Mouse (Mus musculus) T-helper 1 cell (primary cell): ENCODE data around the gene Pigk.

ENCODE experiments used
- in situ Hi-C: fragments of 300-600 bp; cut with MboI, MseI; formaldehyde crosslinking; loops from one replicate; pipeline ENCODE4 v1.15.1; 2025; ENCODE audit warnings: high pct_unique_total_duplicates

The Pigk gene

GRCm38 (mm10) chr3:152713991-152714902 is at the start of gene Pigk:
Gene Pigk (plus strand): TSS chr3:152714100.
- in situ Hi-C loops, result loop anchor here (25.0 kb wide), 1 partner anchor 602 kb away; no protein-coding TSS in a partner anchor

- in situ Hi-C loops, result no loop called here
These were observed 46.9 kb upstream of the Pigk start for GRCm38 (mm10) chr3:152666991-152667355.

GRCm38 (mm10) chr3:152667356-152668211 is 46.3 kb upstream of the Pigk start:
- in situ Hi-C loops, result no loop called here

GRCm38 (mm10) chr3:152668239-152668638 is 45.7 kb upstream of the Pigk start, which contains the start of gene Ak5:
Gene Ak5 (minus strand): TSS chr3:152668360.
- in situ Hi-C loops, result no loop called here

- in situ Hi-C loops, result no loop called here
These were observed 45.1 kb upstream of the Pigk start for GRCm38 (mm10) chr3:152668793-152669192.

- in situ Hi-C loops, result no loop called here
These were observed 44.1 kb upstream of the Pigk start for GRCm38 (mm10) chr3:152669783-152670182.

- in situ Hi-C loops, result no loop called here
These were observed 39.2 kb upstream of the Pigk start for GRCm38 (mm10) chr3:152674663-152675062.

GRCm38 (mm10) chr3:152688532-152688931 is 25.4 kb upstream of the Pigk start:
- in situ Hi-C loops, result no loop called here

GRCm38 (mm10) chr3:152689105-152689504 is 24.8 kb upstream of the Pigk start:
- in situ Hi-C loops, result no loop called here

GRCm38 (mm10) chr3:152694950-152695349 is 18.9 kb upstream of the Pigk start:
- in situ Hi-C loops, result no loop called here

- in situ Hi-C loops, result no loop called here
These were observed 15.9 kb upstream of the Pigk start for GRCm38 (mm10) chr3:152698017-152698416.

- in situ Hi-C loops, result no loop called here
These were observed 14.6 kb upstream of the Pigk start for GRCm38 (mm10) chr3:152699261-152699660.

GRCm38 (mm10) chr3:152701536-152701935 is 12.4 kb upstream of the Pigk start:
- in situ Hi-C loops, result loop anchor here (25.0 kb wide), 1 partner anchor 589 kb away; no protein-coding TSS in a partner anchor

- in situ Hi-C loops, result loop anchor here (25.0 kb wide), 1 partner anchor 590 kb away; no protein-coding TSS in a partner anchor
These were observed 11.5 kb upstream of the Pigk start for GRCm38 (mm10) chr3:152702274-152702843.

GRCm38 (mm10) chr3:152705826-152706225 is 8.1 kb upstream of the Pigk start:
- in situ Hi-C loops, result loop anchor here (25.0 kb wide), 1 partner anchor 594 kb away; no protein-coding TSS in a partner anchor

GRCm38 (mm10) chr3:152706901-152707300 is 7.0 kb upstream of the Pigk start:
- in situ Hi-C loops, result loop anchor here (25.0 kb wide), 1 partner anchor 595 kb away; no protein-coding TSS in a partner anchor

GRCm38 (mm10) chr3:152707321-152707823 is 6.5 kb upstream of the Pigk start:
- in situ Hi-C loops, result loop anchor here (25.0 kb wide), 1 partner anchor 595 kb away; no protein-coding TSS in a partner anchor

- in situ Hi-C loops, result loop anchor here (25.0 kb wide), 1 partner anchor 598 kb away; no protein-coding TSS in a partner anchor
These were observed 4.0 kb upstream of the Pigk start for GRCm38 (mm10) chr3:152709936-152710335.

- in situ Hi-C loops, result loop anchor here (25.0 kb wide), 1 partner anchor 601 kb away; no protein-coding TSS in a partner anchor
These were observed 943 bp upstream of the Pigk start for GRCm38 (mm10) chr3:152712957-152713356.

GRCm38 (mm10) chr3:152721301-152721700 is 7.4 kb downstream of the Pigk start:
- in situ Hi-C loops, result loop anchor here (25.0 kb wide), 1 partner anchor 609 kb away; no protein-coding TSS in a partner anchor

GRCm38 (mm10) chr3:152722836-152723235 is 8.9 kb downstream of the Pigk start:
- in situ Hi-C loops, result loop anchor here (25.0 kb wide), 1 partner anchor 611 kb away; no protein-coding TSS in a partner anchor
